Mouse (Mus musculus) CH12.LX (cell line): ENCODE data around the gene Bcl2l12. TPM values are rescaled to one million over a fixed set of nuclear protein-coding genes. Genes with fewer than 3 reads are reported as not detected.
A peak's percentile ranks its signal among the peaks of the same experiment; 100 is the strongest.

Experiments used
- DNase-seq: peaks from one replicate; pipeline ENCODE4 v3.0.0-alpha.2; 2013; ENCODE audit errors: extremely low read depth
- H3K27ac ChIP-seq: 2 replicates; pipeline ENCODE4 v1.5.1; 2012; ENCODE audit warnings: low read depth, mild to moderate bottlenecking, control low read depth, moderate library complexity; ENCODE audit not compliant: insufficient read depth
- H3K27me3 ChIP-seq: replicated peaks from 2 replicates; pipeline ENCODE3; 2012; ENCODE audit warnings: inconsistent platforms
- H3K36me3 ChIP-seq, 2 experiments: replicated peaks in 1 of 2; 2 replicates each; pipeline versions ENCODE3 to v1.6.1; 2012; ENCODE audit warnings: inconsistent platforms in 1 of 2, low read length in 1 of 2, mild to moderate bottlenecking in 1 of 2, mixed read lengths in 1 of 2, moderate library complexity in 1 of 2; ENCODE audit not compliant: control insufficient read depth in 1 of 2, insufficient read depth in 1 of 2
- H3K4me1 ChIP-seq, 2 experiments: 2 replicates each; pipeline ENCODE4 v1.6.1; 2012; ENCODE audit warnings: inconsistent platforms in 1 of 2, moderate library complexity in 1 of 2; ENCODE audit not compliant: insufficient read depth in 2 of 2, control insufficient read depth in 1 of 2
- H3K4me2 ChIP-seq: 2 replicates; pipeline ENCODE4 v1.6.1; 2012; ENCODE audit warnings: low read depth, mild to moderate bottlenecking, control low read depth; ENCODE audit not compliant: poor library complexity, insufficient read depth, severe bottlenecking
- H3K4me3 ChIP-seq, 3 experiments: fragments of 150-350 bp in 1 of 3; sonication (generic) in 1 of 3; replicated peaks in 1 of 3; 2 replicates each; pipeline versions ENCODE3 to v1.5.1; 2011 to 2012; ENCODE audit warnings: low read depth in 2 of 3, low read length in 2 of 3, mild to moderate bottlenecking in 2 of 3, moderate library complexity in 2 of 3, control low read depth in 1 of 3, improper control_type of control experiment in 1 of 3, inconsistent platforms in 1 of 3, mixed read lengths in 1 of 3; ENCODE audit not compliant: poor library complexity in 1 of 3
- H3K79me2 ChIP-seq: replicated peaks from 2 replicates; pipeline ENCODE4 v1.6.1; 2012; ENCODE audit warnings: mild to moderate bottlenecking, moderate library complexity; ENCODE audit not compliant: control insufficient read depth, poor library complexity, insufficient read depth, severe bottlenecking; ENCODE audit errors: extremely low read depth
- H3K9ac ChIP-seq: 2 replicates; pipeline ENCODE4 v1.6.1; 2012; ENCODE audit warnings: low read depth, mild to moderate bottlenecking, control low read depth, moderate library complexity; ENCODE audit not compliant: insufficient read depth
- H3K9me3 ChIP-seq: replicated peaks from 2 replicates; pipeline ENCODE3; 2012; ENCODE audit warnings: low read length, inconsistent platforms, mixed read lengths
- ETS1 ChIP-seq: conservative IDR thresholded peaks from 2 replicates; pipeline ENCODE4 v1.6.1; 2012; ENCODE audit warnings: low read depth, mild to moderate bottlenecking, inconsistent platforms, low read length, improper control_type of control experiment, moderate library complexity
- GABPA ChIP-seq: IDR thresholded peaks from 2 replicates; pipeline ENCODE4 v1.6.1; 2012; ENCODE audit warnings: low read depth, low read length, improper control_type of control experiment, inconsistent platforms; ENCODE audit not compliant: insufficient replicate concordance
- HCFC1 ChIP-seq: IDR thresholded peaks from 2 replicates; pipeline ENCODE4 v1.6.1; 2012; ENCODE audit warnings: low read depth, mild to moderate bottlenecking, inconsistent platforms, low read length, improper control_type of control experiment
- MAZ ChIP-seq: IDR thresholded peaks from 2 replicates; pipeline ENCODE4 v1.6.1; 2012; ENCODE audit warnings: low read depth, mild to moderate bottlenecking, inconsistent platforms, low read length, improper control_type of control experiment, moderate library complexity
- MYC ChIP-seq: IDR thresholded peaks from 2 replicates; pipeline ENCODE4 v1.6.1; 2011; ENCODE audit warnings: low read depth, mild to moderate bottlenecking, improper control_type of control experiment, low read length
- NRF1 ChIP-seq: IDR thresholded peaks from 2 replicates; pipeline ENCODE4 v1.6.1; 2014; ENCODE audit warnings: low read depth, mild to moderate bottlenecking, inconsistent platforms, low read length, improper control_type of control experiment, moderate library complexity
- PAX5 ChIP-seq: IDR thresholded peaks from 2 replicates; pipeline ENCODE4 v1.6.1; 2012; ENCODE audit warnings: low read length, inconsistent platforms, mixed read lengths
- TBP ChIP-seq: conservative IDR thresholded peaks from 2 replicates; pipeline ENCODE4 v1.6.1; 2011; ENCODE audit warnings: low read depth, low read length, improper control_type of control experiment
- TCF12 ChIP-seq: IDR thresholded peaks from 2 replicates; pipeline ENCODE4 v1.6.1; 2014; ENCODE audit warnings: low read depth, mild to moderate bottlenecking, inconsistent platforms, low read length, improper control_type of control experiment
- UBTF ChIP-seq: IDR thresholded peaks from 2 replicates; pipeline ENCODE4 v1.6.1; 2012; ENCODE audit warnings: low read depth, mild to moderate bottlenecking, inconsistent platforms, low read length, improper control_type of control experiment, moderate library complexity
- USF1 ChIP-seq: IDR thresholded peaks from 2 replicates; pipeline ENCODE4 v1.6.1; 2014; ENCODE audit warnings: low read depth, mild to moderate bottlenecking, inconsistent platforms, low read length, improper control_type of control experiment
- USF2 ChIP-seq: conservative IDR thresholded peaks from 2 replicates; pipeline ENCODE4 v1.6.1; 2011; ENCODE audit warnings: low read depth, low read length, improper control_type of control experiment
- ZMIZ1 ChIP-seq: IDR thresholded peaks from 2 replicates; pipeline ENCODE4 v1.6.1; 2012; ENCODE audit warnings: low read depth, mild to moderate bottlenecking, inconsistent platforms, low read length, improper control_type of control experiment
- dilution Hi-C: fragments of 300-500 bp; cut with MboI; formaldehyde crosslinking; loops from 2 replicates; pipeline ENCODE4 v1.14.3; 2020; ENCODE audit warnings: low sequenced_read_pairs; ENCODE audit not compliant: extremely low pct_unique_long_range_greater_than_20kb, extremely low pct_ligation_motif_present
- in situ Hi-C: fragments of 300-500 bp; cut with MboI; formaldehyde crosslinking; loops from 3 replicates; pipeline ENCODE4 v1.14.3; 2019; ENCODE audit warnings: low sequenced_read_pairs, low pct_ligation_motif_present, low pct_unique_long_range_greater_than_20kb, mixed read lengths
- polyA plus RNA-seq: library from polyadenylated mRNA; unstranded; fragments of >175 nt; gene quantifications from 2 replicates; pipeline ENCODE4 v1.2.1, GENCODE M21; 2012; ENCODE audit warnings: low read depth; ENCODE audit not compliant: insufficient read length
- total RNA-seq, 2 experiments: library from RNA; depleted of rRNA; stranded (reverse); fragments of 300-350 nt in 1 of 2; fragments of >200 nt in 1 of 2; gene quantifications; 2 replicates each; pipeline ENCODE4 v1.2.3; 2012 to 2014

Bcl2l12 gene
- total and polyA plus RNA-seq, 3 experiments: 9.2 to 12.6 (median 11.8) TPM

DNA sequence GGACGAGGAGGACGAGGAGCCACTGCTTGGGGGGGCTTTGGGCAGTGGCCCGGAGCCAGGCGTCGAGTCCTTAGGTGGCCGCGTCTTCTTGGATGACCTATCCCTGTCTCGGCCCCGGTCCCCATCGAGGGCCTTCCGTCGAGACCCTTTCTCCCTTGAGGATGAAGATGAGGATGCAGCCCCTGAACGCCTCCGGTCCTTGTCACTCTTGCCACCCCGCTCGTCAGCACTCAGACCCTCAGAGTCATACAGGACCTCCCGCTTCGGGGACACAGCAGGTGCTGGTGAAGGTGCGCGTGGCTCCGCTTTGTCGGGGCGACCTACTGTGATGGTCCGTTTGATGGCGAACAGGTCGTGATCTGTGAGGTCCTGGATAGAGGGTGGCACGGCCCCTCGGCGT, 8.6 kb upstream of the Bcl2l12 start:
- H3K9ac ChIP-seq: no peak overlapping the region
- H3K79me2 ChIP-seq: no peaks in the 10 kb centered on the region
- no peak overlapping the region for H3K4me3 ChIP-seq
- no peaks in the 10 kb centered on the region for H3K9me3 ChIP-seq
- dilution Hi-C loops (no loop called here), in situ Hi-C loops (no loop called here)
- no peaks in the 10 kb centered on the region; a peak in 1 of 4 replicates for H3K4me1 ChIP-seq
- DNase-seq: no peak
- H3K27me3 ChIP-seq: no peaks in the 10 kb centered on the region
- no peak for TF ChIP-seq USF1
- TF ChIP-seq NRF1: no peak
- no peak for TF ChIP-seq ZMIZ1
- no peak for TF ChIP-seq ETS1
- TF ChIP-seq TBP: no peak
- no peak for TF ChIP-seq UBTF
- no peak for TF ChIP-seq TCF12
- TF ChIP-seq MAZ: no peak
- H3K36me3 ChIP-seq: peaks cover 88 to 94% of the 10 kb centered on the region in 2 experiments
- H3K27ac ChIP-seq: no peak overlapping the region
- H3K4me2 ChIP-seq: no peak overlapping the region

DNA sequence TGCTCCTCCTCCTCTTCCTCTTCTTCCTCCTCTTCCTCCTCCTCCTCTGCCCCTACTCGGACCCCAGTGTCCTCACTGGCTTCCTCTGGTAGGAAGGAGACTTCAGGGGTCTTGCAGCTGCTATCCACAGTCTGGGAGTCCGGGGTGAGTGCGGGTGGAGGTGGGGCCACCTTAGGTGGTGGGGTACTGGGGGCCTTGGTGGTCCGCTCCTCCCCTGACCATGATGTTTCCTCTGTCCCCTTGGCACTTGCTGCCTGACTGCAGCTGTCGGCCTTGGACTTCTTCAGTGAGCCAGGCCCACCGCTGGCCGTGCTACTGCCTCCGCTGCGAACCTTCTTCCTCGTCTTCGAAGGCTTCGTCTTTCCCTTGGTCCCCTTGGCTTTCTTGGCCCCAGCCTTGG, 8.0 kb upstream of the Bcl2l12 start:
- no peak overlapping the region for H3K4me2 ChIP-seq
- DNase-seq: no peak
- H3K4me1 ChIP-seq: no peaks in the 10 kb centered on the region; a peak in 1 of 4 replicates
- dilution Hi-C loops (no loop called here), in situ Hi-C loops (no loop called here)
- H3K9me3 ChIP-seq: no peaks in the 10 kb centered on the region
- H3K79me2 ChIP-seq: 0 out of 2 replicates have a peak, but pooled peaks cover 5% of the 10 kb centered on the region
- peaks cover 88 to 94% of the 10 kb centered on the region in 2 experiments for H3K36me3 ChIP-seq
- H3K4me3 ChIP-seq: no peak overlapping the region
- H3K27me3 ChIP-seq: no peaks in the 10 kb centered on the region
- H3K27ac ChIP-seq: no peak overlapping the region
- no peak for TF ChIP-seq PAX5
- TF ChIP-seq, all 38 proteins: peak for 0
- no peak overlapping the region for H3K9ac ChIP-seq

DNA sequence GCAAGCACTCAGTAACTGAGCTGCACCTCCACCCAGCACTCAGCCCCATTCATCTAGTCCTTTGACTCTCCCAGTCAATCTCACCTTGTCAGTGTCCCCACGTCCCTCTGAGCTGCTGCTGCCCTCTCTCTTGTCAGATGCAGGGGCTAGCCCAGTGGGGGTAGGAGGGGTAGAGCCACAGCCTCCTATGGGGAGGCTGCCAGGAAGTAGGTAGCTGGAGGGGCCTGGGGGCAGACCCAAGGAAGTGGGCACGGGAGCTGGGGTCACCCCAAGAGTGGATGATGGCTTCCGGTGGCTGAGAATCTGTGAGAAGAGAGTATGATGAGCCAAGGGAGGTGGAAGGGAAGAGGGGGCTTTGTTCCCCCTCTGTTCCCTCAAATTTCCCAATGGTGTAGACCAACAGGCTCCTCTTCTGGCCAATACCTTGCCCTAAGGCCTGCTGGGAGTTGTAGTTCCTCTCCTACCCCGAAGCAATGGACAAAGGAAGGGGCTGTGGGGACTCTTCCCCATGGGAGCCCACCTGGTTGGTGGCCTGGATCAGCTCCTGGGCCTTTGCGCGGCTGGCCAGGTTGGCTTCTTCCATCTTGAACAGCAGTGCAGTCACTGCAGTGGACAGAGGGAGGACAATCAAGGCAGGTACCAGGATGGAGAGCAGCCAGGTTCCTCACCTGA, 6.9 kb upstream of the Bcl2l12 start:
- Histone ChIP-seq H3K4me1 (peaks cover 0 to 3% of the 10 kb centered on the region in 2 experiments; a peak in 1 of 4 replicates), H3K27ac (no peak overlapping the region), H3K4me3 (no peak overlapping the region), H3K9ac (no peak overlapping the region), H3K4me2 (no peak overlapping the region), H3K9me3 (no peaks in the 10 kb centered on the region), H3K27me3 (no peaks in the 10 kb centered on the region), H3K36me3 (peaks cover 92 to 96% of the 10 kb centered on the region in 2 experiments), H3K79me2 (0 out of 2 replicates have a peak, but pooled peaks cover 5% of the 10 kb centered on the region)
- dilution Hi-C loops: no loop called here
- TF ChIP-seq USF2 (no peak), GABPA (no peak), MYC (no peak), HCFC1 (peak; percentile 58)
- in situ Hi-C loops: no loop called here
- no peak for DNase-seq
